Mouse (Mus musculus) stomach, embryonic 16.5 days (tissue): ENCODE measurements around the gene Srp9. TPM values are rescaled to one million over a fixed set of nuclear protein-coding genes. Genes with fewer than 3 reads are reported as not detected.

Experiments
- ATAC-seq: fragments of 200-750 bp; cut with Nextera tagmentation; 2 replicates; pipeline ENCODE4 v1.8.0; 2017; ENCODE audit warnings: moderate number of reproducible peaks, moderate TSS enrichment; ENCODE audit not compliant: insufficient read depth, low FRiP score
- H3K27ac ChIP-seq: fragments of 300-500 bp; sonication (generic); 2 replicates; pipeline ENCODE4 v1.5.1; 2014; ENCODE audit warnings: low read length
- H3K27me3 ChIP-seq: fragments of 300-500 bp; sonication (generic); 2 replicates; pipeline ENCODE4 v1.6.1; 2014; ENCODE audit warnings: low read length, control low read depth, mixed read lengths; ENCODE audit not compliant: control insufficient read depth, insufficient read depth
- H3K36me3 ChIP-seq: fragments of 300-500 bp; sonication (generic); 2 replicates; pipeline ENCODE4 v1.6.1; 2014; ENCODE audit warnings: low read length; ENCODE audit not compliant: control insufficient read depth, insufficient read depth
- H3K4me1 ChIP-seq: fragments of 300-500 bp; sonication (generic); 2 replicates; pipeline ENCODE4 v1.6.1; 2014; ENCODE audit warnings: low read length, control low read depth, mixed read lengths; ENCODE audit not compliant: control insufficient read depth, insufficient read depth
- H3K4me2 ChIP-seq: fragments of 300-500 bp; sonication (generic); 2 replicates; pipeline ENCODE4 v1.6.1; 2014; ENCODE audit warnings: low read depth, low read length, mixed read lengths
- H3K4me3 ChIP-seq: fragments of 300-500 bp; sonication (generic); replicated peaks from 2 replicates; pipeline ENCODE4 v1.5.1; 2014; ENCODE audit warnings: mild to moderate bottlenecking, low read length
- H3K9ac ChIP-seq: fragments of 300-500 bp; sonication (generic); 2 replicates; pipeline ENCODE4 v1.6.1; 2014; ENCODE audit warnings: low read length
- H3K9me3 ChIP-seq: fragments of 300-500 bp; sonication (generic); replicated peaks from 2 replicates; pipeline ENCODE4 v1.6.1; 2016; ENCODE audit warnings: low read length, control low read depth; ENCODE audit not compliant: control insufficient read depth
- WGBS: fragments of 180-500 bp; shearing (Covaris S2); extraction: QIAGEN DNeasy Blood & Tissue Kit; methylation state at CpG from one replicate; pipeline ENCODE4 v1.1.7; 2014; 5-methylcytosine and 5-hydroxymethylcytosine counted together
- polyA plus RNA-seq: library from polyadenylated mRNA; unstranded; fragments of >200 nt; fragmentation: Nextera tagmentation; extraction: Ambion mirVana; gene quantifications from 2 replicates; pipeline ENCODE4 v1.2.1, GENCODE M21; 2015

The Srp9 gene
- polyA plus RNA-seq, 1 experiment from 2014 or later: 160 TPM

DNA sequence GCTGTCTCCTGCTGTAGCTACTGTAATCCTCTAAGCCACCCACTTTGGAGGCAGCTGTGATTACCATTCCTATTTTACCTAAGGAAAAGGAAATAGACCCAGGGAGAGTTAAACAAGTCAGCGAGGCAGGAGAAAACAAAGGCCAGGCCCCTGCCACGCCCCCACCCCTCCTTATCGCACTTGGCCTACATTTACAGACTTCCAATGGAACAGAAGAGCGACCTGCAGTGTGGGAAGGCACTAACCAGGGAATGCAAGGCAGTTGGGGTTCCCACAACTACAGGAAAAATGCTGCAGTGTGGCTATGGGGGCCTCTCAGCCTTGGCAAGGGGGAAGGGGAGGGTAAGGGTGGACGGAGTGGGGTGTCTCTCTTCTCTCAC, 34.2 kb upstream of the Srp9 start:
- Histone ChIP-seq H3K36me3 (no peaks in the 10 kb centered on the region), H3K27me3 (no peaks in the 10 kb centered on the region), H3K4me3 (no peak overlapping the region), H3K9ac (0 out of 2 replicates have a peak overlapping the region, but pooled peaks have one; percentile 7), H3K4me2 (peak overlapping the region; percentile 8; the same call in 1 of the 2 replicates), H3K27ac (peak overlapping the region; percentile 94), H3K9me3 (no peaks in the 10 kb centered on the region), H3K4me1 (peaks cover 63% of the 10 kb centered on the region)
- WGBS: 36% methylated on average over 5 of the region's 5 CpGs
- peak; percentile 43; the same call in 1 of the 2 replicates for ATAC-seq

GRCm38 (mm10) chr1:182091261-182091660, 33.3 kb upstream of the Srp9 start:
- WGBS: 37% methylated on average over 7 of the region's 7 CpGs
- H3K9ac ChIP-seq: no peak overlapping the region
- no peaks in the 10 kb centered on the region for H3K9me3 ChIP-seq
- H3K4me2 ChIP-seq: no peak overlapping the region
- H3K4me1 ChIP-seq: peaks cover 67% of the 10 kb centered on the region
- H3K36me3 ChIP-seq: no peaks in the 10 kb centered on the region
- peak overlapping the region; percentile 94 for H3K27ac ChIP-seq
- no peak for ATAC-seq
- no peak overlapping the region for H3K4me3 ChIP-seq
- H3K27me3 ChIP-seq: no peaks in the 10 kb centered on the region

DNA sequence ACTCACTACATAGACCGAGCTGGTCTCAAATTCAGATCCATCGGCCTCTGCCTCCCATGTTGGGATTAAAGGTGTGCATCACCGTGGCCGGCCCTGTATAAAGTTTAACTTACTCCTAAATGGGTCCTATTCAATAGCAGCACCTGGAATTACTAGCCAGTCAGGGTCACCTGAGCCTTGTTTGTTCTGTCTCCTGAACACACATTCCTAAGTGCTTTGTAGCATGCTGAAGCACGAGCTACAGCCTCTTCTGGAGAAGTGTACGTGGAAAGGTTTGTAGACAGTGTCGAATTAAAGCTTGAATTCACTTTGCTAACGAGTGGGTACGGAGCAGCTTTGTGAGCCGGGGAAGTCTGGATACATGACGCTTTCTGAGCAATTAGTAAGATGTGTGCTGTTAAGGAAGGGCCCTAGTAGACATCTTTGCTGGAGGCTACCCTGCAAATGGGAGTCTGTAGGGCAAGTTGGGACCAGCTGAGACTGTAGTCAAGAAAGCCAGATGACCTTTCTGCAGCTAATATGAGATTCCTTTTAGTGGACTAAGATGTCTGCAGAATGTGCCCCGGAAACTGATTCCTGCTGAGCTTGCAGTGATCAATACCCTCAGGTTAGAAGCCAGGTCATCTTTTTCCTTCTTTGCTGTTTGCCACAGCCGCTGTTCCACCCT, 32.7 kb upstream of the Srp9 start:
- no peaks in the 10 kb centered on the region for H3K36me3 ChIP-seq
- H3K4me3 ChIP-seq: no peak overlapping the region
- H3K27me3 ChIP-seq: no peaks in the 10 kb centered on the region
- H3K27ac ChIP-seq: peak overlapping the region; percentile 94
- ATAC-seq: peak; percentile 35; the same call in 1 of the 2 replicates
- H3K4me1 ChIP-seq: peaks cover 63% of the 10 kb centered on the region
- H3K9ac ChIP-seq: peak overlapping the region; percentile 13; the same call in 1 of the 2 replicates
- peak overlapping the region; percentile 6; the same call in 1 of the 2 replicates for H3K4me2 ChIP-seq
- no peaks in the 10 kb centered on the region for H3K9me3 ChIP-seq
- WGBS: 62% methylated on average over 13 of the region's 13 CpGs

- H3K4me3 ChIP-seq: no peak overlapping the region
- peaks cover 58% of the 10 kb centered on the region for H3K4me1 ChIP-seq
- no peaks in the 10 kb centered on the region for H3K27me3 ChIP-seq
- peak overlapping the region; percentile 94 for H3K27ac ChIP-seq
- no peaks in the 10 kb centered on the region for H3K9me3 ChIP-seq
- WGBS: 56% methylated on average over 5 of the region's 5 CpGs
- no peak for ATAC-seq
- H3K4me2 ChIP-seq: peak overlapping the region; percentile 6; the same call in 1 of the 2 replicates
- peak overlapping the region; percentile 13; the same call in 1 of the 2 replicates for H3K9ac ChIP-seq
- no peaks in the 10 kb centered on the region for H3K36me3 ChIP-seq
Observed at GRCm38 (mm10) chr1:182092413-182092800, 32.1 kb upstream of the Srp9 start.

DNA sequence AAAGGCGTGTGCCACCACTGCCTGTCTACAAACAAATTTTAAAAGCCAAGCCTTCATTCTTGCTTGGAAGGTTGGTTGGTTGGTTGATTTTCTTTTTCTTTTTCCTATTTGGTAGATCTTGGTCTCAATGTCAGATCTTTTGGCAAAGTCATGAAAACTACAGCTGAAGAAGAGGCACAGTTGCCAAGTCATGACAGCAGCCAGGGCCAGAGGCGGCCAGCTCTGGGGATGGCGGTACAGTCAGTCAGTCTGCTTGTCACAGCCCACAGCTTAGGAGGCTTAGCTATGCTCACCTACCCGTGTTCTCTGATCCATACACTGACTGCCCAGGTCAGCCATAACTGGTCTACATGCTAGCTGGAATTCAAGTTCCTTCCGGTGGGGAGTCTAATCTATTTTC, 31.1 kb upstream of the Srp9 start:
- no peak for ATAC-seq
- Histone ChIP-seq H3K4me1 (peaks cover 55% of the 10 kb centered on the region), H3K27me3 (no peaks in the 10 kb centered on the region), H3K9ac (no peak overlapping the region), H3K9me3 (no peaks in the 10 kb centered on the region), H3K4me2 (no peak overlapping the region), H3K36me3 (no peaks in the 10 kb centered on the region), H3K4me3 (no peak overlapping the region), H3K27ac (no peak overlapping the region)
- 85% methylated on average over 5 of the region's 5 CpGs for WGBS

GRCm38 (mm10) chr1:182094473-182095136, 29.9 kb upstream of the Srp9 start:
- H3K4me1 ChIP-seq: peaks cover 49% of the 10 kb centered on the region
- H3K4me3 ChIP-seq: no peak overlapping the region
- no peaks in the 10 kb centered on the region for H3K36me3 ChIP-seq
- no peak for ATAC-seq
- peak overlapping the region; percentile 40; the same call in 1 of the 2 replicates for H3K9ac ChIP-seq
- peak overlapping the region; percentile 28 for H3K4me2 ChIP-seq
- H3K27ac ChIP-seq: peak overlapping the region; percentile 70; the same call in 1 of the 2 replicates
- no peaks in the 10 kb centered on the region for H3K27me3 ChIP-seq
- no peaks in the 10 kb centered on the region for H3K9me3 ChIP-seq
- 37% methylated on average over 15 of the region's 15 CpGs for whole genome bisulfite sequencing

DNA sequence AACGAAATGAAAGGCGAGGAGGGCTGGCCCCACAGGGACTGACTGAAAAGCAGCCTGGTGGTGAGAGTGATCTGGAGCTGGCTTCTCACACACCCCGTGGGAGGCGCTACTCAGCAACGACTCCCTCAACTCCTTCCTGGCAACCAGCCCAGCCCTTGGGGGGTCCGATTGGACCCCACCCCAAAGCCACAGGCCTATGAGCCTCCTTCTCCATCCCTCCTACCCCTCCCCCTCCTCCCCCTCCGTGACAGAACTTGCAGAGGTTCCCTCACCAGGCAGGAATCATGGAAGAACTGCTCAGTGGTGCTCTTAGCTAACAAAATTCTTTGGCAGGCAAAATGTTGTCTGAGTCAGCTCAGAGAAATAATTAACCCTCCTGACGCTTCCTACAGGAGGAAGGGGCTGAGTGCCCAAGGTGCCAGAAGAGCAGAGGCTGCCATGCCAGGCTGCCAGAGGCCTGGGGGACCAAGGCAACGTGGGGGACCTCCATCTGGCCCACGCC, 29.2 kb upstream of the Srp9 start:
- peak overlapping the region; percentile 28 for H3K4me2 ChIP-seq
- WGBS: 19% methylated on average over 10 of the region's 10 CpGs
- H3K36me3 ChIP-seq: no peaks in the 10 kb centered on the region
- peaks cover 42% of the 10 kb centered on the region for H3K4me1 ChIP-seq
- H3K27me3 ChIP-seq: no peaks in the 10 kb centered on the region
- ATAC-seq: peak; percentile 53; the same call in 1 of the 2 replicates
- H3K4me3 ChIP-seq: no peak overlapping the region
- peak overlapping the region; percentile 70 for H3K27ac ChIP-seq
- H3K9me3 ChIP-seq: no peaks in the 10 kb centered on the region
- 0 out of 2 replicates have a peak overlapping the region, but pooled peaks have one; percentile 47 for H3K9ac ChIP-seq

- H3K27ac ChIP-seq: no peak overlapping the region
- no peak overlapping the region for H3K9ac ChIP-seq
- WGBS: 65% methylated on average over 5 of the region's 5 CpGs
- H3K4me2 ChIP-seq: no peak overlapping the region
- H3K9me3 ChIP-seq: no peaks in the 10 kb centered on the region
- H3K4me1 ChIP-seq: peaks cover 28% of the 10 kb centered on the region
- H3K4me3 ChIP-seq: no peak overlapping the region
- no peaks in the 10 kb centered on the region for H3K27me3 ChIP-seq
- no peaks in the 10 kb centered on the region for H3K36me3 ChIP-seq
- no peak for ATAC-seq
Observed at GRCm38 (mm10) chr1:182096707-182097106, 27.8 kb upstream of the Srp9 start.

GRCm38 (mm10) chr1:182099062-182099461, 25.5 kb upstream of the Srp9 start:
- Histone ChIP-seq H3K9me3 (no peaks in the 10 kb centered on the region), H3K4me1 (peaks cover 18% of the 10 kb centered on the region), H3K27ac (no peak overlapping the region), H3K4me3 (no peak overlapping the region), H3K4me2 (no peak overlapping the region), H3K36me3 (no peaks in the 10 kb centered on the region), H3K9ac (no peak overlapping the region), H3K27me3 (no peaks in the 10 kb centered on the region)
- WGBS: 33% methylated on average over 5 of the region's 5 CpGs
- no peak for ATAC-seq
